Mouse (Mus musculus): ENCODE results near the gene Kcnh5.

Kcnh5 gene

GRCm38 (mm10) chr12:75176691-75177645, at the start of gene Kcnh5:
TSS of gene Kcnh5 (minus strand) at chr12:75177332.
- no peak for DNase-seq

DNA sequence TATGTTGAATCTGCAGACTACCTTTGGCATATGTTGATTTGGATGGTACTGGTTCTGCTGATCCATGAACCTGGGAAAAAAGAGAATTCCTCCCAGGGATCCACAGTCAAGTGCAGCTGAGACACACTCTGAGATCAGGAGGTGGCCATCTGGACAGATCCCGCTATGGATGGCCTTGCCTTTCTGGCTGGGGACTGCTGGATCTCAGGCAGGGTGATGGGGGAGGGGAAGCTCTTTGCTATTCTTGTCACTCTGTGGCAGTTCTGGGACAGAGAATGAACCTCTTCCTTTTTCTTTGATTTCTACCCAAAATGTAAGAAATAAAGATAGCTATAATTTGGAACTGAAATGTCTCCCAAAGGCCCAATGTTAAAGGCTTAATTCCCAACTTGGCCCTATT, 46.8 kb upstream of the Kcnh5 start:
- DNase-seq = no peak

DNA sequence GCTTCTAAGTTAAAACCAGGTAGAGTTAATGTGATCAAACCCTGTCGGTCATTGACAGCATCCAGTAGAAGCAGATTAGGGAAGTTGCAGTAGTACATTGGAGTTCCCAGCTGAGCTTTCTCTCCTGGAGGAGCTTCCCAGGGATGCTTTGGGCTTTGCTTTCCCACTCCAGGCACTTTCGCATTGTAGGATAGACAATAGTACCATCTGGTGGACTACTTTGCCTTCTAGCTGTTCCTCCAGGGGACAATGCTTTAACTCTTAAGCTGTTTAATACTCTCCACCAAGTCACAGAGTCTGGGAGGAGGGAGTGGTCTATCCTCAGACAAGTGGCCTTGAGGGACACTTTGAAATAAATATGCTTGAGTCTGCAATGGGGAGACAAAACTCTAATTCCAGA, 12.3 kb upstream of the Kcnh5 start:
- DNase-seq = no peak

GRCm38 (mm10) chr12:75182646-75183045, 5.5 kb upstream of the Kcnh5 start:
- DNase-seq = no peak

GRCm38 (mm10) chr12:75179491-75179890, 2.4 kb upstream of the Kcnh5 start:
- no peak for DNase-seq

DNA sequence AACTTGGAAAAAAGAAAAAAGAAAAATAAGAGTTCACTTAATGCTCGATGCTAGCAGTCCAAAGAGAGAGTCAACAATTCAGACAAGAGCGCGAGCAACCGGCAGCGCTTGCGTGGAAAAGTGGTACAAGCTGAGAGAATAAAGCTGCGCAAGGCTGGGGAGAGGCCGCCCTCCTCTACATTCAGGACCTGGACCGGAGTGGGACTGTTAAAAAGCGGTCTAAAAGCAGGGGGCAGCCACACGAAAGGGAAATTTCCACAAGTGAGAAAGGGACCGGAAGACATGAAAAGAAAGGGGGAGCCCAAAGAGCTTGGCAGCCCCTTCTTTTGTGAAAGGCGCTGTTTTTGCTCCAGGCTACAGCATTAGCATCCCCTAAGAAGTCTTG, 506 bp upstream of the Kcnh5 start:
- DNase-seq = no peak

- no peak for DNase-seq
Observed at GRCm38 (mm10) chr12:75175931-75176565, 1.1 kb downstream of the Kcnh5 start.

GRCm38 (mm10) chr12:75170970-75171369, 6.2 kb downstream of the Kcnh5 start:
- DNase-seq = no peak

DNA sequence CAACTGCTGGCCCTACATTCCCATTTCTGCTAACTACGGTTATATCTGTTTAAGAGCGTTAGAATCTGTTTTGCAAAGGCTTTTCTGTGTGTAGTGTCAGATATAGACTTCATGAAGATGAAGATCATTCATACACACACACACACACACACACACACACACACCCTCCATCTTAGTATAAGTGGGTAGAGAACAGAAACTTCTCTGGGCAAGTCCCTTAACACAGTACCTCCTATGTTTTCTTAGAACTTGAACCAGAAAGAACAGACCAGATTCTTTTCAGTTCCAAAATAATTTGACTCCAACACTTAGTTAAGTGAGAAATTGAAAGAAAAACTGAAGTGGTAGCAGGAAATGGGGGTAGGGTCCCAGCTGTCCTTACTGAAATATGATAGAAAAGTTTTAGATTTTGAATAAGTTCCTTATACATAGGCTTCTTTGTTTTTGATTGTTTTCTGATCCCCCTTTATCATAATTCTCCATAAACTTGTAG, 24.0 kb downstream of the Kcnh5 start:
- DNase-seq = no peak

- no peak for DNase-seq
Observed at GRCm38 (mm10) chr12:75139792-75140191, 37.3 kb downstream of the Kcnh5 start.

GRCm38 (mm10) chr12:75091921-75092320, 85.2 kb downstream of the Kcnh5 start:
- no peak for DNase-seq

DNA sequence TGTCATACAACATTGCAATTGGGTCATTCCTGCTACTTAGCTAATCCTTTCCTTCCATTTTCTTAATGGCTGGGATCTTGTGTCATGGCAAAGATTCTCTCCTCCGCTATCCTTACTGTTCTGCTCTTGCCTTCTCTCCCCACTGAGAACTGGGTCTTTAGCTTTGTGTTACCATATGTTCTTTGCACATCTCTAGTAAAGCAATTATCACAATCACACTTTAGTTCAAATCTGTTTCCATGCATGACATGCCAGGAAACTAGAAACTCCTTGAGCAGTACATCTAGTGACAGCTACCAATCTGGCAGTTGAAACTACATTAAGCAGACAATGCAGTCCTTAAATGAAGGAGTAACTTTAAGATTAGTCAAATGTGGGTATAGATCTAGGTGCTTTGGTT, 86.2 kb downstream of the Kcnh5 start:
- DNase-seq = no peak

DNA sequence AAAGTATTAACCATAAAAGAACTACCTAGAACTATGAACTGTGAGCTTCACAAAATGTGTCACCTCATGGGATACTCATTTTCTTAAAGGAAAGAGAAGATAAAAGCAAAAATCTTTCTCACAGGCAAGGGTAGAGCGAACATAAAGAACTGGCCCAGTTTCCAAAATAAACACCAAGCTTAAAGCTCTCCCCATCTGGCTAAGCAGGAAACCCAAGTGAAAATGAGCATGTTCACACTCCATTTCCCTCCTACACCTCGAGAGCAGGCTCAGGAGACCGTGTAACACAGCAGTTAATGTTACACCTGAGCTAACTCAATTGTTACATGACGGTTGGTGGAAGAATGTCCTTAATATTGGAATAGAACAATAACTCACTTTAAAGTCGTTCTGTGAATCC, 100.0 kb downstream of the Kcnh5 start:
- no peak for DNase-seq

DNA sequence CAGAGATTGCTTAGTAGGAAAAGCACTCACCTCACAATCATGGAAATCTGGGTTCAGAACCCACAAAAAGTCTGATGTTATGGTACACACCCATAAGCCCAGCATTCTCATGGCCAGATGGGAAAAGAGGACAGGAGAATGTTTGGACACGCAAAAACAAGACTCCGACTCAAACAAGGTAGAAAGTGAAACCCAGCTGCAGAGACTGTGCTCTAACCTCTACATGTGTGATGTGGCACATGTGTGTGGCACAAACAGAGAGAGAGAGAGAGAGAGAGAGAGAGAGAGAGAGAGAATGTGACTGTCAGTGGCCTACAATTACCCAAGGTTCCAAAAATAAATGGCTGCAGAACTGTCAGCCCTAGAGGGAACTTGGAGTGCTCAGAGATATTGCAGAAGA, 106.1 kb downstream of the Kcnh5 start:
- DNase-seq = no peak

DNA sequence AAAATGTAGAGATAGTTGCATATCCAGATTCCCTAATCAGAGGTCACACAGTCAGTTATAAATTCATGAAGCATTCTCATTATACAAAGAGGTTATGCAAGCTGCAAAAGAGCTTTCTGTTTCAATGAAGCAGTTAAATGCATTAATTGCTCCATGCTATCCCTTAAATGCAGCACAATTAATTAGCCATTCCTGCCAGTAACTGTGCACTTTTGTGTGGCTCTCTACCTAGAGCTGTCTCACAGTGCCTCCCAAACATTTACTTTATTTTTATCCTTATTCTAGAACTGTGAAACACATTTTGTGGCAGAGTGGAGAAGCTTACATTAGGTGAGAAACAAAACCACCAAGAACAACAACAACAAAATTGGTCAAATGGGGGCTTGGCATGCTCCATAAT, 114.6 kb downstream of the Kcnh5 start:
- no peak for DNase-seq

GRCm38 (mm10) chr12:75061731-75062130, 115.4 kb downstream of the Kcnh5 start:
- no peak for DNase-seq

GRCm38 (mm10) chr12:75053731-75054130, 123.4 kb downstream of the Kcnh5 start:
- no peak for DNase-seq

DNA sequence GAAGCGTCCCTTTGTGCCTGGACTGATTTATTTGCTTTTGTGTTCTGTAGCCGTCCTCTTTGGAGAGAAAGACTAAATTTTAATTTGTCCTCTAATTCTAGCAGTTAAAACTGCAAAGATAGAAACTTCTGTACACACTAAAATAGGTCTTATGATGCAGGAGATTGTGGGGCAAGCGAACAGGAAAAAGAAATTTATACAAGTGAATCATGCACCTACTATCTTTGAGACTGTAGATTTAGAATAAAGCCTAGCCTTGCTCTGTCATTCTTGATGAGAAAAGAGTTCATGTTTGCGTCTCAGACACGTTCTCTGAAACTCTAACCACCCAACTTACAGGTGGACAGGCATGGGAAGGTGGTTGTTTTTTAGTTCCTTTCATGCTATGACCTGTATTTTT, 140.4 kb downstream of the Kcnh5 start:
- no peak for DNase-seq

DNA sequence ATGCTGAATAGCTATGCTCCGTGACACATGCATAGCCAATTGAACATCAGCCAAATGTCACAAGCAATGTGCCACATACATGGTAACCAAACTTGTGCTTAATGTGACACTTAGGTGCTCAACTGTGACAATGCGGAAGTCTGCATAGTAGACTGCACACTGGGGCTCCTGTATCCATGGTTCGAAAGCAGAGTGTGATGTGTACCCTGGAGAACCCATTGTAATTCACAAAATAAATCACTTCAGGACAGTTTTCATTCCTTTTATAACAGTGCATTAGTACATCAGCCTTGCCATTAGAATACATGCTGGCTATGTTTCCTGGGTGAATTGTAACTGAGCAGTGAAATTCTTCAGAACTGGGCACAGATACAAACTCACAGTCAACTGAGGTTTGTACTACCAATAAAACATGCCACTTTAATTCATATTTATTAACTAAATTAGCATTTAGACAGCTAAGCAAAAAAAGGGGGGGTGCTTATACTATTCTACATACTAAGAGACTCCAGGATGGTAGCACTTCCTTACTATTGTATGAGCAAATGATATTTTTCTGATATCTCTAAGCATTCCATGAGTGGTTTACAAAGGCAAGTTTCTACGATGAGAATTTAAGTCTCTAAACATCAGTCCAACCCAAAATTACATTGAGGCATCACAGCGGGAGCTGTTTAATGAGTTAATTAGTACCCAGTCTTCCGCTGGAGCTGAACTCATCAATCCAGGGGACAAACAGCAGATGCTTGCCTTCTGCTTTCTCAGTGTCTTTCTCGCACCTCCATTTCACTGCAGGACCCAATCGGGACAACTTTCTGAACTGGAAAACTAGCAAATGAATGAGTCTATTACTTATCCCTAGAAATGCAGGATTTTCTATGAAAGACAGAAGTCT, 144.9 kb downstream of the Kcnh5 start:
- no peak for DNase-seq

- no peak for DNase-seq
Observed at GRCm38 (mm10) chr12:74971187-74971586, 205.9 kb downstream of the Kcnh5 start.

GRCm38 (mm10) chr12:74969420-74969819, 207.7 kb downstream of the Kcnh5 start:
- no peak for DNase-seq

GRCm38 (mm10) chr12:74966266-74966665, 210.9 kb downstream of the Kcnh5 start:
- DNase-seq = no peak

- DNase-seq = no peak
Observed at GRCm38 (mm10) chr12:74952661-74953060, 224.5 kb downstream of the Kcnh5 start.
